Mouse (Mus musculus) small intestine, adult 2 months (tissue): ENCODE results near the gene Dnajc13. TPM values are rescaled to one million over a fixed set of nuclear protein-coding genes. Genes with fewer than 3 reads are reported as not detected.

Source experiments
- H3K27ac ChIP-seq: fragments of 200-500 bp; 2 replicates; pipeline ENCODE4 v1.5.1; 2012; ENCODE audit warnings: low read depth, low read length, control low read depth, inconsistent platforms; ENCODE audit not compliant: insufficient read depth
- H3K27me3 ChIP-seq: fragments of 200-500 bp; 2 replicates; pipeline ENCODE4 v1.6.1; 2012; ENCODE audit warnings: mild to moderate bottlenecking, moderate library complexity, low read length, inconsistent platforms; ENCODE audit not compliant: control insufficient read depth, insufficient read depth
- H3K36me3 ChIP-seq: fragments of 200-500 bp; 2 replicates; pipeline ENCODE4 v1.6.1; 2012; ENCODE audit warnings: mild to moderate bottlenecking, low read length, control low read depth, inconsistent platforms; ENCODE audit not compliant: control insufficient read depth, insufficient read depth
- H3K4me1 ChIP-seq: fragments of 200-500 bp; 2 replicates; pipeline ENCODE4 v1.6.1; 2012; ENCODE audit warnings: low read length, inconsistent platforms, mixed read lengths; ENCODE audit not compliant: control insufficient read depth, insufficient read depth, insufficient read length
- H3K4me3 ChIP-seq: fragments of 200-500 bp; 2 replicates; pipeline ENCODE4 v1.5.1; 2012; ENCODE audit warnings: low read depth, mild to moderate bottlenecking, control low read depth, inconsistent platforms, low read length, moderate library complexity
- CTCF ChIP-seq: fragments of 200-500 bp; IDR thresholded peaks from 2 replicates; pipeline ENCODE4 v1.5.1; 2012; ENCODE audit warnings: low read depth, mild to moderate bottlenecking, control low read depth, inconsistent platforms, low read length, moderate library complexity, mixed read lengths; ENCODE audit not compliant: insufficient replicate concordance, insufficient read length; ENCODE audit errors: extremely low read depth
- POLR2A ChIP-seq: fragments of 200-500 bp; IDR thresholded peaks from 2 replicates; pipeline ENCODE4 v1.6.1; 2012; ENCODE audit warnings: low read depth, mild to moderate bottlenecking, control low read depth, inconsistent platforms, low read length, moderate library complexity
- WGBS: fragments of 180-500 bp; shearing (Covaris S2); methylation state at CpG from one replicate; pipeline ENCODE4 v1.1.7; 2018; 5-methylcytosine and 5-hydroxymethylcytosine counted together
- polyA plus RNA-seq: library from polyadenylated mRNA; depleted of rRNA; stranded (reverse); fragments of >200 nt; gene quantifications from 2 replicates; pipeline ENCODE4 v1.2.3, GENCODE M21; 2012; rRNA removed

Dnajc13 gene
- polyA plus RNA-seq: 24.8 and 58.5 TPM in 2 replicates

- TF ChIP-seq POLR2A (peak; percentile 64; the same call in 1 of the 2 replicates), CTCF (no peak)
- no peaks in the 10 kb centered on the region for H3K27me3 ChIP-seq
- H3K36me3 ChIP-seq: 0 out of 2 replicates have a peak, but pooled peaks cover 1% of the 10 kb centered on the region
- H3K4me1 ChIP-seq: peaks cover 2% of the 10 kb centered on the region; the same call in 1 of the 2 replicates
- 1% methylated on average over 55 of the region's 60 CpGs for WGBS
- H3K27ac ChIP-seq: peak within 1 kb of the TSS; percentile 72
- H3K4me3 ChIP-seq: peak within 1 kb of the TSS; percentile 85
Observed at GRCm38 (mm10) chr9:104262823-104263352, at the start of gene Dnajc13. Dnajc13 (minus strand) TSS chr9:104262930.

DNA sequence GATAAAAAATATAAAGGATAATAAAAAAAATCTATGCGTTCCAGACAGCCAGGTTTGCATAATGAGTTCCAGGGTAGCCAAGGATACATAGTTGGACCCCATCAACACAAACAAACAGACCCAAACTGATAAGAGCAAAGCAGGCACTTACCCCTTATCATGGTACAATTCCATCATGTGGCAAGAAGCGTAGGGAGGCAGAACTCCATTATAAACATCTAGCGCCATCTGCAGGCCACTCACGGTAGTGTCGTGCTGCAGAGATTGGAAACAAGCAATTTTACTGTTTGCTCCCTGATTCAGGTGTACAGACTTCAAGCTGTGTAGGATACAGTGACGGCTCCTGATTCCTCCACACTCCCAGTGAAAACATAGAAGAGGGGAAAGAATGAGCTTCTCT lies 44.0 kb upstream of the Dnajc13 start:
- Histone ChIP-seq H3K27ac (no peak overlapping the region), H3K4me1 (peaks cover 6% of the 10 kb centered on the region; the same call in 1 of the 2 replicates), H3K4me3 (no peak overlapping the region), H3K36me3 (peaks cover 9% of the 10 kb centered on the region), H3K27me3 (no peaks in the 10 kb centered on the region)
- WGBS: 7% methylated on average over 6 of the region's 6 CpGs
- no peak for TF ChIP-seq POLR2A
- peak; percentile 76; the same call in 1 of the 2 replicates for TF ChIP-seq CTCF

- H3K27ac ChIP-seq: peak overlapping the region; percentile 75
- H3K27me3 ChIP-seq: no peaks in the 10 kb centered on the region
- peaks cover 8% of the 10 kb centered on the region; the same call in 1 of the 2 replicates for H3K4me1 ChIP-seq
- H3K36me3 ChIP-seq: peaks cover 9% of the 10 kb centered on the region
- WGBS: 62% methylated on average over 6 of the region's 6 CpGs
- TF ChIP-seq POLR2A (no peak), CTCF (no peak)
- H3K4me3 ChIP-seq: no peak overlapping the region
Observed at GRCm38 (mm10) chr9:104305333-104306111, 42.8 kb upstream of the Dnajc13 start.

- H3K4me3 ChIP-seq: no peak overlapping the region
- 22% methylated on average over 10 of the region's 10 CpGs for WGBS
- no peaks in the 10 kb centered on the region; the same call in 1 of the 2 replicates for H3K27me3 ChIP-seq
- H3K36me3 ChIP-seq: peaks cover 9% of the 10 kb centered on the region
- H3K4me1 ChIP-seq: peaks cover 8% of the 10 kb centered on the region; the same call in 1 of the 2 replicates
- peak overlapping the region; percentile 75 for H3K27ac ChIP-seq
- TF ChIP-seq POLR2A (no peak), CTCF (peak; percentile 13; the same call in 1 of the 2 replicates)
Observed at GRCm38 (mm10) chr9:104304800-104305199, 42.1 kb upstream of the Dnajc13 start.

- H3K4me1 ChIP-seq: peaks cover 8% of the 10 kb centered on the region; the same call in 1 of the 2 replicates
- H3K36me3 ChIP-seq: peaks cover 9% of the 10 kb centered on the region
- peak overlapping the region; percentile 86 for H3K27ac ChIP-seq
- no peaks in the 10 kb centered on the region; the same call in 1 of the 2 replicates for H3K27me3 ChIP-seq
- TF ChIP-seq POLR2A: no peak
- TF ChIP-seq CTCF: no peak
- 29% methylated on average over 4 of the region's 4 CpGs for WGBS
- no peak overlapping the region for H3K4me3 ChIP-seq
Observed at GRCm38 (mm10) chr9:104304376-104304775, 41.6 kb upstream of the Dnajc13 start.

DNA sequence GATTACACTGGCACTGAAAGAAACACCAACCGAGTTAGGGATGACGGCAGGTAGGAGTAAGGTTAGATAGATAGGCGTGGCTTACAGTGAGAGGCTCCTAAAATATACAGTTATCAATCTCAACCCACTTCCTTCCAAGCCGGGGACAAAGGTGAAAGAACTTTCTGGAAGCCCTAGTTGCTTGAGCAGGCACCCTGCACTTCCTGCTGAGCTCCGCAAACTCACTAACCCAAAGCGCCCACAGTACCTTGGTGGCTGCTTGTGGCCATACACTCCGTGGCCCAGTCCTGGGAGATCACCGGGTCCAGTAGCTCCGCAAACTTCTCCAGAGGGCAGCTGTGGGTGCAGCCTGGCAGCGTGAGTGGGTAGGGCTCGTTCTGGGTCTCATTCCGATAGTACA lies 37.8 kb upstream of the Dnajc13 start:
- H3K4me1 ChIP-seq: peaks cover 8% of the 10 kb centered on the region; the same call in 1 of the 2 replicates
- H3K27ac ChIP-seq: peak overlapping the region; percentile 86
- peak overlapping the region; percentile 49 for H3K4me3 ChIP-seq
- H3K36me3 ChIP-seq: peaks cover 5% of the 10 kb centered on the region
- 29% methylated on average over 12 of the region's 12 CpGs for WGBS
- TF ChIP-seq CTCF (no peak), POLR2A (no peak)
- no peaks in the 10 kb centered on the region; the same call in 1 of the 2 replicates for H3K27me3 ChIP-seq

DNA sequence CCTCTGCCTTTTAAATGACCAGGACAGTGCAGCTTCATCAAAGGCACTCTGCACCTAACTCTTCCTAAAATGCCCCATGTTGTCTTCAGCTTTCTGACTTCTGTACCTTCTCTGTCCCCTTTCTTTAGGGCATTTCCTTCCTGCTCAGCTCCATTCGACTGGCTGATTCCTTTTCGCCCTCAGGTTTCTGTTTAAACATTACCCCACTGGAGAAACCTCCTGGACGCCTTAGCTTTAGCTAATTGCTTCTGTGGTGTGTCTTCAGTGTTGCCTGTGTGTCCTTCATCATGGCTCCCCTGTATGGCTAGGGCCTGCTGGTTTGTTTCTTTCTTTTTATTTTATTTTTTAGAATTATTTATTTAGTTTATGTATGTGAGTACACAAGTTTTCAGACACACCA lies 34.3 kb upstream of the Dnajc13 start:
- Histone ChIP-seq H3K27ac (no peak overlapping the region), H3K4me1 (peaks cover 2% of the 10 kb centered on the region; the same call in 1 of the 2 replicates), H3K36me3 (peaks cover 6% of the 10 kb centered on the region), H3K4me3 (no peak overlapping the region), H3K27me3 (no peaks in the 10 kb centered on the region; the same call in 1 of the 2 replicates)
- TF ChIP-seq POLR2A (no peak), CTCF (no peak)
- WGBS: 66% methylated on average over 3 of the region's 3 CpGs
